Mouse (Mus musculus) stomach, postnatal 0 days (tissue): ENCODE results near the gene Wars2.

Experiments
- CTCF ChIP-seq: IDR thresholded peaks from 2 replicates; pipeline ENCODE4 v1.5.1; 2016; ENCODE audit warnings: antibody characterized with exemption, low read depth, mild to moderate bottlenecking, moderate library complexity
- EP300 ChIP-seq: optimal IDR thresholded peaks from 2 replicates; pipeline ENCODE3; 2016; ENCODE audit warnings: antibody characterized with exemption

- TF ChIP-seq EP300 (no peak), CTCF (no peak)
Observed at GRCm38 (mm10) chr3:99254559-99255151, 113.8 kb downstream of the Wars2 start.
